Mouse (Mus musculus): ENCODE measurements around the gene Dennd6a. TPM values are rescaled to one million over a fixed set of nuclear protein-coding genes. Genes with fewer than 3 reads are reported as not detected.

The Dennd6a gene
- total RNA-seq, 2 experiments from 2014 or later: 21.5 to 24.3 TPM

GRCm38 (mm10) chr14:26569880-26570279 is 3.8 kb upstream of the Dennd6a start:
- no peak for DNase-seq (ENCODE audit: low spot score in 2 of 2)

DNA sequence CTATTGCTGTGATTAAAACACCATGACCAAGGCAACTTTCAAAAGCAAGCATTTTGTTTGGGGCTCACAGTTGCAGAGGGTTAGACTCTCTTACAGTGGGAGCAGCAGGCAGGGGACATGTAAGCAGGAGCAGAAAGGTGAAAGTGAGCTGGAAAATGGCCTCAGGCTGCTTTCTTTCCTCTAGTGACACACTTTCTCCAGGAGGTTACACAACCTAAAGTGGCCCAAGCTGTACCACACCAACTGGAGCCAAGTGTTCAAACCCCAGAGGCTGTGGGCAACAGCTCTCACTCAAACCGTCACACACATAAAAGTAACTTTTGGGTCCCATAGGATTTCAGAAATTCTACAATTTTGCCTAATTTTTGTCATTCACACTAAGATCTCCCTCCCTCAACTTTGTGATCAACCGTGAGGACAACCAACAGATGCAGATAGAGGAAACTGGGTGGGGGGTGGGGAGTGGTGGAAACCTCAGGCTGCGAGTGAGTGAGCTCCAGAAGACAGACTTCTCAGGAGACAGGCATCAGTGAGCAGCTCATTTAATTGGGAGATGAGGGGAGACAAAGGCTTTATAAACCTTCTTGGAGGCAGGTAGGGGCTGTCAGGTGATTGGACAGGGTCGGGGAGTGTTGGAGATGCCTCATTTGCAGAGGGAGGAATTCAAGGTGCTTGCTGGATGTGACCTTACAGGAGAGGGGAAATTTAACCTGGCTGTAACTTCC is 1.5 kb upstream of the Dennd6a start:
- DNase-seq (ENCODE audit: low spot score in 2 of 2): no peak

GRCm38 (mm10) chr14:26576255-26576780 is 2.7 kb downstream of the Dennd6a start:
- no peak for DNase-seq (ENCODE audit: low spot score in 2 of 2)

DNA sequence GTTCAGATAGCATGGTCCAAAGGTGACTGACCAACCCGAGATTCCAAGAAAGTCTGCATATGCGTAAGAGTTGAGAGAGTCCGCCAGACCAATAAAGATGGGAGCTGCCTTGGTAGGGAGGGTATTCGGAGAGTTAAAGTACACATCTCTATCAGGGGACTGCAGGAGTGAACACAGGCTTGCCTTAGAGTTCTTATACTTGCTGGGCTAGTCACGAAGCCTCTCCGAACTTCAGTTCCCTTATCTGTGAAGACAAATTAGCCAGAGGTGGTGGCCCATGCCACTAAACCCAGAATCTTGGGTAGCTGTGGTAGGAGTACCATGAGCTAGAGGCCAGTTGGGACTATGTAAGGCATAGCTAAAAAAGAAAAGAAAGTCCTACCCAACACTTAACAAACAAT is 5.1 kb downstream of the Dennd6a start:
- DNase-seq (ENCODE audit: low spot score in 2 of 2): no peak

DNA sequence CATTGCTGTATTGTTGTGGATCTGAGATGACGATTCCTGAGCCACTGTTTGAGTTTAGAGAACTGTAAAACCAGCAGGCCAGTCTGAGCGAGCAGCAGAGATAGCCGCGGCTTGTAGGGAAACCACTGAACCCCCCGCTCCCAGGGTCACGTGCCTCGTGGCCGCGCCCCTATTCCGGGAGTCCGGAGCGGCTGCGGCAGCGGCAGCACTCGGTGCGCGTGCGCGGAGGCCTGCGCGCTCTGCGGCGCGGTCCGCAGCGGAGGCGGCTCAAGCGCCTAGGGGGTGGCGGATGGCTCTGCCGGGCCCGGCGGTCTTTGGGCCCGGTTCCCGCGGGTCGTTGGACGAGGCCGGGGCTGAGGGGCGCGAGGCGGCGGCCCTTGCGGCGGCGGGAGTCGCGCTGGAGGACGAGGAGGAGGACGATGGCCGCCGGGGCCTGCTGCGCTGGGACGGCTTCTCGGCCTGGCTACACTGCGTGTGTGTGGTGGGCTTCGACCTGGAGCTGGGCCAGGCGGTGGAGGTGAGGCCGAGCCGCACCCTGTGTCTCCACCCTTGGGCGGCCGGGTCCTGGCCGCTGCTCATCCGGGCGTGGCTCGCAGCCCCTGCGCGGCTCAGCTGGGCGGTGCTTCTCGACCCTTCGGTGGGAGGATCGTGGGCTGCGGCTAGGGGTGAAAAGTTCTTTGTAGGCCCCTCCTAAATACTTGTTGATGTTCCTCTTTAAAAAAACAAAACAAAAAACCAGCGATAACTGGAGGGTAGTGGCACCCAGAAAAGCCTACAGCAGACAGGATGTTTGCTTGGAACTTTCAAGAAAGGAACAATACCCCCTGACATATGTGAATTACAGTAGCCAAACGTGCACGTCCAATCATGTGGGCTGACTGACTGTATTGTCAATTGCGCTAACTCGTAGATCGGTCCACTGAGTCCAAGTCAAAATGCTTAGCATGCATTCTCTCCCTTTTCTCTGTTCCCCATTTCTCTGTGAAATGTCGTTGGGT is 6.0 kb downstream of the Dennd6a start:
- peak; percentile 78 to 89 for DNase-seq (ENCODE audit: low spot score in 2 of 2)

- DNase-seq (ENCODE audit: low spot score in 2 of 2): no peak
Measured at GRCm38 (mm10) chr14:26583645-26584044, 10.0 kb downstream of the Dennd6a start.

DNA sequence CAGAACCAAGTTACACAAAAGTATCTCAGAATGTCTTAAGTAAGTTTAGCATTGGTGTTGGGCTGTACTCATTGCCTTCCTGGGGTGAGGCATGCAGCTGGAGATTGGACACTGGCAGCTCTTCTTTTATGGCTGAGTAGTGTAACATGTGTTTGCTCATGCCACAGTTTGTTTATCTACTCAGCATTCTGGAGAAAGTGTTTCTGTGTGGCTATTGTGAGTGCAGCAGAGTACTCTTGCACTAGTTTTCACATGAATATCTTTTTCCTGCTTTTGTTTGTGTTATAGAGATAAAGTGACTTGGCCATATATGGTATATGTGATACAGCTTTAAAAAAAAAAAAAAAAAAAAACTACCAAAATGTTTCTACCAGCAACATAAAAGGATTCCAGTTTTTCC is 13.5 kb downstream of the Dennd6a start:
- no peak for DNase-seq (ENCODE audit: low spot score in 2 of 2)

DNA sequence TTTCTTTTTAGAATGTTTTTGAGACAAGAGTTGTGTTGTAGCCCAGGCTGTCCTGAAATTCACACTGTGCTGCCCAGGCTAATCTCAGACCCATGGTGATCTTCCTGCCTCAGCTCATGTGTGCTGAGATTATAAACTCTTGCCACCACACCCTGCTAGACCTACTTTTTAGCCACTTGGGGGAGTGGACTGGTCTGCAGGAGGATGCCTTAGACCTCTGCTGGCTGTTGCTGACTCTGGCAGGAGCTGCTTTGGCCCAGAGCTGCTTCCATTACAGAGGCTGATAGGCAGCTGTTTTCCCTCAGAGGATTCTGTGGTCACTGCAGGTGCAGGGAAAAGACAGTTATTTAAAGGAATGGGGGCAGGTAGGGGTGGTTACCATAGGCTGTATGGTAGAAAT is 17.7 kb downstream of the Dennd6a start:
- DNase-seq (ENCODE audit: low spot score in 2 of 2): no peak

DNA sequence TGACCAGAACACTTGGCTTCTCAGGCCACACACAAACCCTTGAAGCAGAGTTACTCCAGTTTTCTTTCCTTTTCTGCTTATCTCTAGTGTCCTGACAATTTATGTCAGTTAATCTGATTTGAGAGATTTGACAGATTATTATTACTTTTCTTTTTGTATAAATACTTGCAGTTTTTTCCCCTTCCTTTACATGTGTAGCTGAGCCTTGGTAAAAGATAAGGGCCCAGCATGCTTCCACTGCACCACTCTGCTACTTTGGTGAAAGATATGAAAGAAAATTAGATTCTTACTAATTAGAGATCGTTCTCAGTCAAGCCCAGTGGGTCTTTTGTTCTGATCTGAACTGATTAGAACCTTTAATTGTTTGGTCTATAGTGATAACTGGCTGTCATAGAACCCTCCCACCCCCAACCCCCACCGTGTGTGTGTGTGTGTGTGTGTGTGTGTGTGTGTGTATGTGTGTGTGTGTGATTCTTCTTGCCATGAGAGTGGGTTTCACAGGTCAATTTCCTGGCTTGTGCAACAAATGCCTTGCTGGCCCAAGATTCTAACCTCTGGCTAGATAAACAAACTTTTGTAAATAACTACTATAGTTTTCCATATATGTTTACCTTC is 19.7 kb downstream of the Dennd6a start:
- no peak for DNase-seq (ENCODE audit: low spot score in 2 of 2)

GRCm38 (mm10) chr14:26595167-26595566 is 21.5 kb downstream of the Dennd6a start:
- DNase-seq (ENCODE audit: low spot score in 2 of 2): no peak

DNA sequence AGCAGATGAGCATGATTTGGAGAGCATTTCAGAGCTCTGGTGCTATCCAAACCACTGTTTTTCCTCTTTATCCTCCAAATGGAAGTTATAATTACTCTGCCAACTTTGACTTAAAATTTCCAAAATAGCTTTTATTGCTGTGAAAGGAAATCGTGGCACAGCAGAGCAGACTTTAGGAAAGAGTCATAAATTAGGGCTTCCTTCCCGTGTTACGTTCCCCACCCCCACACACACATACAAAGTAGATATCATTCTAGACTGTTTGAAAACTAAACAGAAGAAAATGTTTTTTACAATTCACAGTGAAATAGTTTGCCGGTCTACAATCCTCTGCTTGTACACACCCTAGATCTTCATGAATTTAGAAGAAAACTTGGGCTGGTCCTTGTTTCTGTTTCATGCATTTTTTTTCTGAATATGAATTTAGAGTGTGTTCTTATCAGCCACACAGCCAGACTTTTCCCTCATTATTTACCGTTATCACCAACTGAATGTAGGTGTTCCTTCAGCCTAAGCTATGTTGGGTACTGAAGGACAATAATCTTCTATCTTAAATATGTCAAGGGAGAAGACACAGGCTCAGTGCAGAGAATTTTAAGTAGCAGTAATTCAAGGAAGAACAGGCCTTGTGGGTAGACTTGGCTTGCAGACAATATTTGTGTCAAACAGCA is 22.2 kb downstream of the Dennd6a start:
- DNase-seq (ENCODE audit: low spot score in 2 of 2): no peak

DNA sequence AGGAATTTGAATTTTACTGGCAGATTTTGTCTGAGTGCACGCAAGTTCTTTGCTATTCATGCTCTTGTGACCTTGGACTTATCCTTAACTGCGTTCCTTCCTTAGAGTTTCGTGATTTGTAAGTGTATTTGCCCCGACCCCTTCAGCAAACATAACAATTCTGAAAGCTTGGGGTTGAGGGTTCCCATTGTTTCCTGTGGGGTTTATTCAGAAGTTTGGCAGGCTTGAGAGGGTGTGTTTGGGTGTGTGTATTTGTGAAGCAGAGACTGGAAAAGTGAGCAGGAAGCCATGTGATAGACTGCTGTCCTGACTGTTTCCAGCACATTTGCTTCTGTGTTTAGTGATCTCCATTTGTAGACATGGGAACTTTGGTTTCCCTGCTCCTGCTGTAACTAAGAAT is 31.7 kb downstream of the Dennd6a start:
- no peak for DNase-seq (ENCODE audit: low spot score in 2 of 2)

GRCm38 (mm10) chr14:26609674-26610073 is 36.0 kb downstream of the Dennd6a start:
- DNase-seq (ENCODE audit: low spot score in 2 of 2): no peak

DNA sequence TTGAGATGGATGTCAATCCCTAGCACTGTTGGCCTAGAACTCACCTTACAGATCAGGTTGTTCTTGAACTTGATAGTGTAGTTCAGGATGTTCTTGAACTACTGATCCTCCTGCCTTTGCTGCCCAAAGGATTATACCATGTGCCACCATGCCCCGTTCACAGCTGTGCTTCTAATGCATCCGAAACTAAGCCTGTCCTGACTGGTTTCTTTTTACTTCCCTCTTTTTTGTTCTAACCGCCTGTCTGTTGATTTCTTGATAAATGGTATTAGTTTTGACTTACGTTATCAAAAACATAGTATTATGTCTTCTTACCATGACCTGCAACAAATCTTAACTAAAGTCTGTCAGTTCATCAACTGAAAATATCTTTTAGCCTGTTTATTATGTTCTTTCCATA is 37.0 kb downstream of the Dennd6a start:
- no peak for DNase-seq (ENCODE audit: low spot score in 2 of 2)

- DNase-seq (ENCODE audit: low spot score in 2 of 2): no peak
Measured at GRCm38 (mm10) chr14:26625301-26625700, 51.6 kb downstream of the Dennd6a start.

DNA sequence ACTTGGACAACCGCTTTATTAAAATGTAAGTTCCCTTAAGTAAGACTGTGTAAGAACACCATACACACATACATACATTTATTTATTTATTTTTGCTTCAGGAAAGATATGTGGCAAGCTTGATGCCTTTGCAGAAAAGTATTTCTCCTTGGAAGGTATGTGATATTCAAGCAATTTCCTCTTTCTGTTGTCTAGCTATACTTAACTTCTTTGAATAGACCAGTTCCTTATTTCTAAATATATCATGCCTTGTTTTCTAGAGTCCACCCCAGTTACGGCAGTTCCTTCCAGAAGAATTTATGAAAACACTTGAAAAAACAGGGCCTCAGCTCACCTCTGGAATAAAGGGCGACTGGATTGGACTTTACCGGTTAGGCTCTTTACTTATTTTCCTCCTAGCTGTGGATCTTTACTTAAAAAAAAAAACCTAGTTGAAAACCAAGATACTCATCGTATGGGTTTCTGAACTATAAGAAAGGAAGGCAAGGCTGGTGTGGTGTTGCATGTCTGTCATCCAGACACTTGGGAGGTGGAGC is 53.0 kb downstream of the Dennd6a start:
- DNase-seq (ENCODE audit: low spot score in 2 of 2): no peak

DNA sequence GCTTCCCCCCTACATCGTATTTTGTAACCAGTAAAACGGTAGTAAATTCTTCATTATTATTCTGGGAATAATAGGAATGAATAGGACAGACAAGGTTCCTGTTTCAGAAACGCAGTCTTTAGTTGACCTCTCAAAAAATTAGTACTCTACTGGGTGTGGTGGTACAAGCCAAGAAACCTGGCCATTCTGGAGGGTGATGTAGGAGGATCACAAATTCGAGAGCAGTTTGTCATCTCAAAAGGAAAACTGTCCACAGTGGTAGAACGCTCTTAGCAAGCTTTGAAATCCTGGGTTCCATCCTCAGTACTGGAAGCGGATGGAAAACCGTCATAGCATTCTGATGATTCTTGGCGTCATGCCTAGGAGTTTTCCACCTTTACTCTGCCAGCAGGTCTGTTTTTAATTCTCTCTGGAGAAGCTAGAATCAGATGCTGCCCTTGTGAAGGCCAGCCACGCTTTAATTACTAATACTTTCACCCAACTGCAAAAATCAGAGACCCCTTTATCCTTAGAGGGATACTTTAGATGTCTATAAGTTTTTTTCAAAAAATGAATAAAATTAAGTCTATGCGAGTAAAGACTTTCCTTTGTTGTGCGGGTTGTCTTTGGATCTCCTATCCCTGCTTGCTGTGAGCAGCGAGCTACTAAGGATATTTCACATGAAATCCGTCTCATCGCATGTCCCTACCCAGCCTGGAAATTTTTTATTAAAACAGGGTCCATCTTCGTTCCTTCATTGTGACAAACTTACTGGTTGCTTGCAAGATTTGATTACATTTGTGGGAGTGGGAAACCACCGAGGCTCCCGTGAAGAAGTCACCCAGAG is 63.6 kb downstream of the Dennd6a start:
- DNase-seq (ENCODE audit: low spot score in 2 of 2): peak; percentile 34 to 42

- peak; percentile 97 to 98 for DNase-seq (ENCODE audit: low spot score in 2 of 2)
Measured at GRCm38 (mm10) chr14:26637851-26638707, 64.4 kb downstream of the Dennd6a start, which contains the start of gene Arf4. Gene Arf4, plus strand, starts transcription at chr14:26638074.

DNA sequence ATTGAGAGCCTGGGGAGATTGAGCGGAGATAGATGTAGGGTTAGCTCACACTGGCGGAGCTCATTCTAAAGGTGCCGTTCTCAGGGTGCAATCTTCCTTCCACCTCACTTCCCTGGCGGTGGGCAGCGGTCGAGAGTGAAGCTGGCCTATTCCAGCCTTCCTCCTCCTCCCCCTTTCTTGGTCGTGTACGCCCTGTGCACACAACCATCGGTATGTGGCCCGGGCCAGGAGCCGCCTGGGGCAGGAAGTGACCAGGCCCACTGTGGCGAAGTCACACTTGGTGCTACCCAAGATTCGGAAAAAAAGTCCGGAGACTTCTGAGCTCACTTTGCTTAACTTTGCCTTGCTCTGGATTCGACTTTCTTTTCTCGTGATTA is 65.0 kb downstream of the Dennd6a start:
- peak; percentile 32 to 62 for DNase-seq (ENCODE audit: low spot score in 2 of 2)
